Mouse (Mus musculus): Measurements from ENCODE around the gene Sdhc. TPM values are rescaled to one million over a fixed set of nuclear protein-coding genes. Genes with fewer than 3 reads are reported as not detected.

The Sdhc gene
- polyA plus RNA-seq, 1 experiment, result 169 TPM

GRCm38 (mm10) chr1:171119405-171119804, 31.0 kb downstream of the Sdhc start:
- TF ChIP-seq MAX (IDR thresholded peaks at IDR 0.05; ENCODE audit: low read depth) (no peak), TCF12 (IDR thresholded peaks at IDR 0.05; ENCODE audit: insufficient read depth, poor library complexity, severe bottlenecking) (no peak), CEBPB (IDR thresholded peaks at IDR 0.05; ENCODE audit: insufficient read depth, poor library complexity, severe bottlenecking) (no peak), POLR2AphosphoS2 (IDR thresholded peaks at IDR 0.05; ENCODE audit: insufficient read length, low read depth) (no peak), E2F4 (IDR thresholded peaks at IDR 0.05; ENCODE audit: insufficient read depth) (no peak), REST (IDR thresholded peaks at IDR 0.05; ENCODE audit: insufficient read depth, insufficient read length) (no peak), MYOD1 (IDR thresholded peaks at IDR 0.05; ENCODE audit: control insufficient read depth in 1 of 3, insufficient read length in 2 of 3, low read depth in 2 of 3) (no peak), TCF3 (IDR thresholded peaks at IDR 0.05; ENCODE audit: insufficient read length, low read depth) (no peak), MYOG (IDR thresholded peaks at IDR 0.05; ENCODE audit: control insufficient read depth in 1 of 3, insufficient read depth in 1 of 3, insufficient read length in 2 of 3, low read depth in 2 of 3) (no peak), POLR2A (IDR thresholded peaks at IDR 0.05; ENCODE audit: insufficient read length, low read depth) (no peak), USF1 (IDR thresholded peaks at IDR 0.05; ENCODE audit: low read depth) (no peak), SRF (IDR thresholded peaks at IDR 0.05; ENCODE audit: control insufficient read depth, insufficient read length, low read depth) (no peak)
- H3K27me3 ChIP-seq (ENCODE audit: control insufficient read depth, insufficient read depth, insufficient read length), result no peaks in the 10 kb centered on the region

GRCm38 (mm10) chr1:171118996-171119395, 31.4 kb downstream of the Sdhc start:
- Histone ChIP-seq H3K79me2 (ENCODE audit: control insufficient read depth, insufficient read depth) (no peaks in the 10 kb centered on the region), H3K27me3 (ENCODE audit: control insufficient read depth, insufficient read depth, insufficient read length) (no peaks in the 10 kb centered on the region), H3K36me3 (ENCODE audit: control insufficient read depth, insufficient read depth) (no peaks in the 10 kb centered on the region), H3ac (ENCODE audit: control insufficient read depth, insufficient read length) (no peak overlapping the region), H3K4me3 (no peak overlapping the region), H3K4me2 (ENCODE audit: low read depth) (no peak overlapping the region)
- TF ChIP-seq SRF (IDR thresholded peaks at IDR 0.05; ENCODE audit: control insufficient read depth, insufficient read length, low read depth) (no peak), REST (IDR thresholded peaks at IDR 0.05; ENCODE audit: insufficient read depth, insufficient read length) (no peak), MYOG (IDR thresholded peaks at IDR 0.05; ENCODE audit: control insufficient read depth in 1 of 3, insufficient read depth in 1 of 3, insufficient read length in 2 of 3, low read depth in 2 of 3) (no peak), USF1 (IDR thresholded peaks at IDR 0.05; ENCODE audit: low read depth) (no peak), MAX (IDR thresholded peaks at IDR 0.05; ENCODE audit: low read depth) (no peak), POLR2AphosphoS2 (IDR thresholded peaks at IDR 0.05; ENCODE audit: insufficient read length, low read depth) (no peak), TCF3 (IDR thresholded peaks at IDR 0.05; ENCODE audit: insufficient read length, low read depth) (no peak), MYOD1 (IDR thresholded peaks at IDR 0.05; ENCODE audit: control insufficient read depth in 1 of 3, insufficient read length in 2 of 3, low read depth in 2 of 3) (no peak)

More at GRCm38 (mm10) chr1:171119405-171119804, 31.0 kb downstream of the Sdhc start:
- Histone ChIP-seq H3K36me3 (ENCODE audit: control insufficient read depth, insufficient read depth) (no peaks in the 10 kb centered on the region), H3K79me2 (ENCODE audit: control insufficient read depth, insufficient read depth) (no peaks in the 10 kb centered on the region), H3K4me3 (no peak overlapping the region), H3ac (ENCODE audit: control insufficient read depth, insufficient read length) (no peak overlapping the region), H3K4me2 (ENCODE audit: low read depth) (no peak overlapping the region)

- H3K79me2 ChIP-seq (ENCODE audit: control insufficient read depth, insufficient read depth), result no peaks in the 10 kb centered on the region
- no peak overlapping the region for H3K4me2 ChIP-seq (ENCODE audit: low read depth)
- H3ac ChIP-seq (ENCODE audit: control insufficient read depth, insufficient read length), result no peak overlapping the region
- TF ChIP-seq POLR2A (IDR thresholded peaks at IDR 0.05; ENCODE audit: insufficient read length, low read depth), result no peak
- no peaks in the 10 kb centered on the region for H3K36me3 ChIP-seq (ENCODE audit: control insufficient read depth, insufficient read depth)
- no peak overlapping the region for H3K4me3 ChIP-seq
- H3K27me3 ChIP-seq (ENCODE audit: control insufficient read depth, insufficient read depth, insufficient read length), result no peaks in the 10 kb centered on the region
Observed at GRCm38 (mm10) chr1:171118269-171118684, 32.1 kb downstream of the Sdhc start.

- Histone ChIP-seq H3K4me3 (no peak overlapping the region), H3ac (ENCODE audit: control insufficient read depth, insufficient read length) (no peak overlapping the region), H3K27me3 (ENCODE audit: control insufficient read depth, insufficient read depth, insufficient read length) (no peaks in the 10 kb centered on the region), H3K4me2 (ENCODE audit: low read depth) (no peak overlapping the region), H3K36me3 (ENCODE audit: control insufficient read depth, insufficient read depth) (no peaks in the 10 kb centered on the region), H3K79me2 (ENCODE audit: control insufficient read depth, insufficient read depth) (no peaks in the 10 kb centered on the region)
- TF ChIP-seq TCF12 (IDR thresholded peaks at IDR 0.05; ENCODE audit: insufficient read depth, poor library complexity, severe bottlenecking) (no peak), E2F4 (IDR thresholded peaks at IDR 0.05; ENCODE audit: insufficient read depth) (no peak), USF1 (IDR thresholded peaks at IDR 0.05; ENCODE audit: low read depth) (no peak), MYOG (IDR thresholded peaks at IDR 0.05; ENCODE audit: control insufficient read depth in 1 of 3, insufficient read depth in 1 of 3, insufficient read length in 2 of 3, low read depth in 2 of 3) (no peak), SRF (IDR thresholded peaks at IDR 0.05; ENCODE audit: control insufficient read depth, insufficient read length, low read depth) (no peak), MYOD1 (IDR thresholded peaks at IDR 0.05; ENCODE audit: control insufficient read depth in 1 of 3, insufficient read length in 2 of 3, low read depth in 2 of 3) (no peak), TCF3 (IDR thresholded peaks at IDR 0.05; ENCODE audit: insufficient read length, low read depth) (no peak), POLR2A (IDR thresholded peaks at IDR 0.05; ENCODE audit: insufficient read length, low read depth) (no peak), CEBPB (IDR thresholded peaks at IDR 0.05; ENCODE audit: insufficient read depth, poor library complexity, severe bottlenecking) (no peak)
Observed at GRCm38 (mm10) chr1:171116280-171116679, 34.1 kb downstream of the Sdhc start.

GRCm38 (mm10) chr1:171113873-171114299, 36.5 kb downstream of the Sdhc start, which contains the start of gene Cfap126:
Gene Cfap126, plus strand, starts transcription at chr1:171113918.
- Histone ChIP-seq H3K36me3 (ENCODE audit: control insufficient read depth, insufficient read depth) (no peaks in the 10 kb centered on the region), H3K4me3 (peak within 1 kb of the TSS; percentile 54), H3ac (ENCODE audit: control insufficient read depth, insufficient read length) (no peak within 1 kb of the TSS), H3K27me3 (ENCODE audit: control insufficient read depth, insufficient read depth, insufficient read length) (no peaks in the 10 kb centered on the region), H3K4me2 (ENCODE audit: low read depth) (peak within 1 kb of the TSS; percentile 98), H3K79me2 (ENCODE audit: control insufficient read depth, insufficient read depth) (no peaks in the 10 kb centered on the region)
- TF ChIP-seq SRF (IDR thresholded peaks at IDR 0.05; ENCODE audit: control insufficient read depth, insufficient read length, low read depth) (no peak), MYOD1 (IDR thresholded peaks at IDR 0.05; ENCODE audit: control insufficient read depth in 1 of 3, insufficient read length in 2 of 3, low read depth in 2 of 3) (no peak), POLR2AphosphoS2 (IDR thresholded peaks at IDR 0.05; ENCODE audit: insufficient read length, low read depth) (peak; percentile 57), MYOG (IDR thresholded peaks at IDR 0.05; ENCODE audit: control insufficient read depth in 1 of 3, insufficient read depth in 1 of 3, insufficient read length in 2 of 3, low read depth in 2 of 3) (no peak), POLR2A (IDR thresholded peaks at IDR 0.05; ENCODE audit: insufficient read length, low read depth) (peak; percentile 70), CEBPB (IDR thresholded peaks at IDR 0.05; ENCODE audit: insufficient read depth, poor library complexity, severe bottlenecking) (no peak), TCF3 (IDR thresholded peaks at IDR 0.05; ENCODE audit: insufficient read length, low read depth) (no peak)

All from myocyte (in vitro differentiated cells).